Mouse (Mus musculus) adrenal gland, adult (tissue): Measurements from ENCODE around the gene Slc9a9.

ENCODE experiments used
- DNase-seq, 2 experiments: peaks; one replicate each; pipeline ENCODE4 v3.0.0; 2022 to 2023; ENCODE audit warnings: low spot score in 1 of 2; ENCODE audit not compliant: inconsistent age in 2 of 2

Slc9a9 gene

GRCm38 (mm10) chr9:94821268-94821667 lies 151.6 kb downstream of the Slc9a9 start:
- DNase-seq = no peak

GRCm38 (mm10) chr9:94833836-94834235 lies 164.1 kb downstream of the Slc9a9 start:
- DNase-seq = no peak

GRCm38 (mm10) chr9:94837384-94837783 lies 167.7 kb downstream of the Slc9a9 start:
- DNase-seq = no peak

- DNase-seq = no peak
These were observed 168.8 kb downstream of the Slc9a9 start for GRCm38 (mm10) chr9:94838479-94839031.

GRCm38 (mm10) chr9:94839204-94839603 lies 169.5 kb downstream of the Slc9a9 start:
- DNase-seq = no peak

- no peak for DNase-seq
These were observed 170.7 kb downstream of the Slc9a9 start for GRCm38 (mm10) chr9:94840398-94840797.

- no peak for DNase-seq
These were observed 171.3 kb downstream of the Slc9a9 start for GRCm38 (mm10) chr9:94840972-94841371.

- no peak for DNase-seq
These were observed 174.5 kb downstream of the Slc9a9 start for GRCm38 (mm10) chr9:94844176-94844575.

- no peak for DNase-seq
These were observed 177.9 kb downstream of the Slc9a9 start for GRCm38 (mm10) chr9:94847624-94848023.

GRCm38 (mm10) chr9:94851550-94851949 lies 181.8 kb downstream of the Slc9a9 start:
- DNase-seq = peak; percentile 41 to 71

- no peak for DNase-seq
These were observed 186.4 kb downstream of the Slc9a9 start for GRCm38 (mm10) chr9:94856093-94856492.

- DNase-seq = no peak
These were observed 198.8 kb downstream of the Slc9a9 start for GRCm38 (mm10) chr9:94868557-94868956.

- peak; percentile 20 to 76 for DNase-seq
These were observed 199.5 kb downstream of the Slc9a9 start for GRCm38 (mm10) chr9:94869023-94869799.

GRCm38 (mm10) chr9:94882517-94882916 lies 212.8 kb downstream of the Slc9a9 start:
- DNase-seq = no peak

- DNase-seq = no peak
These were observed 213.7 kb downstream of the Slc9a9 start for GRCm38 (mm10) chr9:94883435-94883834.

GRCm38 (mm10) chr9:94885151-94885550 lies 215.4 kb downstream of the Slc9a9 start:
- peak; percentile 33 to 79 for DNase-seq

GRCm38 (mm10) chr9:94889647-94890046 lies 219.9 kb downstream of the Slc9a9 start:
- DNase-seq = no peak

GRCm38 (mm10) chr9:94895882-94896281 lies 226.2 kb downstream of the Slc9a9 start:
- DNase-seq = no peak

GRCm38 (mm10) chr9:94904180-94904579 lies 234.5 kb downstream of the Slc9a9 start:
- no peak for DNase-seq

- DNase-seq = no peak
These were observed 237.4 kb downstream of the Slc9a9 start for GRCm38 (mm10) chr9:94907020-94907610.

GRCm38 (mm10) chr9:94912071-94912470 lies 242.4 kb downstream of the Slc9a9 start:
- DNase-seq = no peak

GRCm38 (mm10) chr9:94922062-94922461 lies 252.4 kb downstream of the Slc9a9 start:
- no peak for DNase-seq
